Mouse (Mus musculus): ENCODE measurements at regions not wholly inside any gene's neighbourhood (a gene's known extent, or its start where the extent isn't known, plus 50 kb on each side); places are given as distances from the start of the nearest gene placed in this dataset.

DNA sequence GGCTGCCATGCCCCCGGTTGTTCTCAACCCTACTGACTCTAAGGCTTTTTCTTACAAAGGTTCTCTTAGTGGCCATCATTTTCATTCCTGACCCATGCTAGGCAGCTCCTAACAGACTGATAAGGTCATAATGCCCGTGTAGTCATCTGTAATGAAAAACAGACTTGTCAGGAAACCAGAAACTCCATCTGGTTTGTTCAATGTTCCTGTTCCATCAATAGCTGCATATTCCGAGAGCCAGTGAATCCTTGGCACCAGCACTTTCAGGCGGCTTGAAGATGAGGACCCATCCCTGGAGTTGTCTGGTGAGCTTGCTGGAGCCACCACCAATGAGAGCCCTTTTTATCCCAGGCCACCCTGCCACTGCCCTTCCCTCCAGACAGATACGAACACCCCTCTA, 181.7 kb upstream of the Klf14 start:
- TF ChIP-seq CTCF (conservative IDR thresholded peaks at IDR 0.05; ENCODE audit: insufficient read depth, insufficient read length, low read depth, low read length) (no peak), POLR2A (IDR thresholded peaks at IDR 0.05; ENCODE audit: low read depth, low read length) (no peak)

All from kidney, adult 2 months (tissue).